Mouse (Mus musculus) limb, embryonic 15.5 days (tissue): ENCODE results near the gene Sptan1. TPM values are rescaled to one million over a fixed set of nuclear protein-coding genes. Genes with fewer than 3 reads are reported as not detected.

Source experiments
- ATAC-seq: fragments of 200-750 bp; cut with Nextera tagmentation; 2 replicates; pipeline ENCODE4 v1.8.0; 2017; ENCODE audit warnings: low read depth, moderate TSS enrichment; ENCODE audit not compliant: insufficient number of reproducible peaks, low FRiP score, low TSS enrichment
- H3K27ac ChIP-seq: fragments of 300-500 bp; sonication (generic); 2 replicates; pipeline ENCODE4 v1.5.1; 2015; ENCODE audit warnings: moderate library complexity, mild to moderate bottlenecking, inconsistent platforms
- H3K27me3 ChIP-seq: fragments of 300-500 bp; sonication (generic); 2 replicates; pipeline ENCODE4 v1.6.1; 2015; ENCODE audit warnings: inconsistent platforms
- H3K36me3 ChIP-seq: fragments of 300-500 bp; sonication (generic); 2 replicates; pipeline ENCODE4 v1.6.1; 2015; ENCODE audit warnings: inconsistent platforms
- H3K4me1 ChIP-seq: fragments of 300-500 bp; sonication (generic); 2 replicates; pipeline ENCODE4 v1.6.1; 2015; ENCODE audit warnings: inconsistent platforms
- H3K4me2 ChIP-seq: fragments of 300-500 bp; sonication (generic); 2 replicates; pipeline ENCODE4 v1.6.1; 2015; ENCODE audit warnings: mild to moderate bottlenecking, inconsistent platforms
- H3K4me3 ChIP-seq: fragments of 300-500 bp; sonication (generic); 2 replicates; pipeline ENCODE4 v1.5.1; 2015; ENCODE audit warnings: mild to moderate bottlenecking, inconsistent platforms
- H3K9ac ChIP-seq: fragments of 300-500 bp; sonication (generic); 2 replicates; pipeline ENCODE4 v1.6.1; 2015; ENCODE audit warnings: inconsistent platforms
- H3K9me3 ChIP-seq: fragments of 300-500 bp; sonication (generic); 2 replicates; pipeline ENCODE4 v1.6.1; 2016; ENCODE audit warnings: inconsistent platforms
- WGBS: fragments of 180-500 bp; shearing (Covaris S2); methylation state at CpG from one replicate; pipeline ENCODE4 v1.1.7; 2015; 5-methylcytosine and 5-hydroxymethylcytosine counted together
- polyA plus RNA-seq: library from polyadenylated mRNA; unstranded; fragments of >200 nt; fragmentation: Nextera tagmentation; extraction: Ambion mirVana; gene quantifications from 2 replicates; pipeline ENCODE4 v1.2.1, GENCODE M21; 2015

Gene Sptan1
- polyA plus RNA-seq, 1 experiment from 2014 or later, result 95.5 TPM

DNA sequence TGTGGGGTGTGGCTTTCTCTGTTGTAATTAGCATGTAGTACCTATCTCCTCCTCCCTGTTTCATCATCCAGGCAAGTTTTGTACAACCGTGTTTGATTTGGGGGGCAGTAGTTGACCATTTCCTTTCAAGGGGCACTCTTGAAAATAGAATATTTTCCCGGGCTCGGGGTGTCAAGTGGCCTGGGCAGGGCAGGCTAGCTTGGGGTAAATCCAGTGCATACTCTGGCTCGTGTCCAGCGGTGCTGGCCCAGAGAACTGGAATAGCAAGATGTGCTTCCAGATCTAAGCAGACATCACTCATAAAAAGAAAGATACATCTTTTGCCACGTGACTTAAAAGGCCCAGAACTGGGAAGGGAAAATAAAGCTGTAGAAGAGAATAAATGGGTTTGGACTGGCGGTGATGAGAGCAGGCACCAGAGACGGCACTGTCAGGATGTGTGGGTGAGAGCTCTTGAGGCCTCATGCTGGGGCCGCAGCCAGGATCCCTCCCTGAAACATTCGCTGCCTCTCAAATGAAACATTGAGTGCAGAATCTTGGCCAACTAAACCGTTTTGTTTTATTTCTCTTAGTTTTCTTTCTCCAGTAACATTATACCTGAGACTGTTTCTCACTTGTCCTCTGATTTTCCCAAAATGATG lies 49.1 kb downstream of the Sptan1 start:
- H3K4me2 ChIP-seq, result no peak overlapping the region
- no peaks in the 10 kb centered on the region for H3K27me3 ChIP-seq
- no peak overlapping the region for H3K9ac ChIP-seq
- peaks cover 97% of the 10 kb centered on the region for H3K36me3 ChIP-seq
- ATAC-seq, result no peak
- 75% methylated on average over 11 of the region's 11 CpGs for WGBS
- H3K4me3 ChIP-seq, result no peak overlapping the region
- H3K27ac ChIP-seq, result no peak overlapping the region
- H3K4me1 ChIP-seq, result no peaks in the 10 kb centered on the region
- H3K9me3 ChIP-seq, result no peaks in the 10 kb centered on the region

- no peak overlapping the region for H3K9ac ChIP-seq
- H3K4me1 ChIP-seq, result no peaks in the 10 kb centered on the region
- no peak for ATAC-seq
- H3K27me3 ChIP-seq, result no peaks in the 10 kb centered on the region
- WGBS, result 88% methylated on average over 4 of the region's 4 CpGs
- H3K27ac ChIP-seq, result no peak overlapping the region
- no peaks in the 10 kb centered on the region for H3K9me3 ChIP-seq
- peaks cover 99% of the 10 kb centered on the region for H3K36me3 ChIP-seq
- no peak overlapping the region for H3K4me3 ChIP-seq
- H3K4me2 ChIP-seq, result no peak overlapping the region
Measured at GRCm38 (mm10) chr2:30025454-30025853, 60.1 kb downstream of the Sptan1 start.

DNA sequence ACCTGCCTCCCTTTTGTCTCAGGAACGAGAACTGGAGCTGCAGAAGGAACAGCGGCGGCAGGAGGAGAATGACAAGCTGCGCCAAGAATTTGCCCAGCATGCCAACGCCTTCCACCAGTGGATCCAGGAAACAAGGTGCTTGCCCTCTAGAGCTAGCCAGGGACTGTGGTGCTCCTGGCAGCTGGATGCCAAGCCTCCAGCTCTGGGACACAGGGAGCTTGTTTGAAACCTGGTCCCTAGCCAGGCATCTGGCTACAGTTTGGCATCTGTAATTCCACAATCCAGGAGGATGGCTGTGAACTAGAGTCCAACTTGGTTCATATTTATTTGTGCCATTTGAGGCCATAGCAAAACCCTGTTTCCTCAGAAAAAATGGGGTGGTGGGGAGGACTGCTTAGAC lies 61.6 kb downstream of the Sptan1 start:
- peaks cover 100% of the 10 kb centered on the region for H3K36me3 ChIP-seq
- H3K27me3 ChIP-seq, result no peaks in the 10 kb centered on the region
- H3K4me2 ChIP-seq, result no peak overlapping the region
- no peak for ATAC-seq
- no peak overlapping the region for H3K9ac ChIP-seq
- H3K4me1 ChIP-seq, result no peaks in the 10 kb centered on the region
- H3K9me3 ChIP-seq, result no peaks in the 10 kb centered on the region
- 81% methylated on average over 5 of the region's 5 CpGs for WGBS
- H3K27ac ChIP-seq, result no peak overlapping the region
- no peak overlapping the region for H3K4me3 ChIP-seq

- H3K4me3 ChIP-seq, result no peak overlapping the region
- no peak overlapping the region for H3K4me2 ChIP-seq
- H3K27me3 ChIP-seq, result no peaks in the 10 kb centered on the region
- WGBS, result 59% methylated on average over 11 of the region's 11 CpGs
- H3K9me3 ChIP-seq, result no peaks in the 10 kb centered on the region
- H3K9ac ChIP-seq, result no peak overlapping the region
- no peaks in the 10 kb centered on the region for H3K4me1 ChIP-seq
- no peak overlapping the region for H3K27ac ChIP-seq
- no peak for ATAC-seq
- peaks cover 76% of the 10 kb centered on the region for H3K36me3 ChIP-seq
Measured at GRCm38 (mm10) chr2:30032244-30032846, 67.0 kb downstream of the Sptan1 start.

DNA sequence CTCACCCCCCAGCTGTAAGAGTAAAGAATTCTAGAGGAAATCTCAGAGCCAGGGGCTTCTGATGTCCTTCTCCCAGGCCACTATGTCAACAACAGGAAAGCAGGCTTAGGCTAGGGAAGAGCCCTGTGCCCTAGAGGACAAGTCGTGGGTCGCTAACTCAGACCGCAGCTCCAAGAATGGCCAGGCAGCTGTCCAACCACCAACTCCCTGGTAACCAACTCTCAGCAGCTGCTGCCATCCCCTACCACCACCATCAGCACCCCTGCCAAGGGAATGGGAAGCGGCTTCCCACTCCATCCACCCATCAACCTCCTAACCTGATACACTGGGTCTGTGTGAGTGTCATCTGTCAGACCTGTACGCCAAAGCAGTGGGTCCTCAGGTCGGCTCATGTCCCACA lies 67.6 kb downstream of the Sptan1 start:
- no peak overlapping the region for H3K9ac ChIP-seq
- H3K9me3 ChIP-seq, result no peaks in the 10 kb centered on the region
- H3K36me3 ChIP-seq, result peaks cover 76% of the 10 kb centered on the region
- no peaks in the 10 kb centered on the region for H3K4me1 ChIP-seq
- no peak overlapping the region for H3K4me2 ChIP-seq
- ATAC-seq, result no peak
- no peaks in the 10 kb centered on the region for H3K27me3 ChIP-seq
- no peak overlapping the region for H3K4me3 ChIP-seq
- no peak overlapping the region for H3K27ac ChIP-seq
- WGBS, result 76% methylated on average over 6 of the region's 6 CpGs

GRCm38 (mm10) chr2:30037762-30038161 lies 72.4 kb downstream of the Sptan1 start:
- no peak for ATAC-seq
- H3K9me3 ChIP-seq, result no peaks in the 10 kb centered on the region
- no peak overlapping the region for H3K4me3 ChIP-seq
- no peak overlapping the region for H3K4me2 ChIP-seq
- no peak overlapping the region for H3K9ac ChIP-seq
- H3K36me3 ChIP-seq, result peaks cover 35% of the 10 kb centered on the region
- H3K27me3 ChIP-seq, result no peaks in the 10 kb centered on the region
- no peak overlapping the region for H3K27ac ChIP-seq
- H3K4me1 ChIP-seq, result peaks cover 6% of the 10 kb centered on the region; the same call in 1 of the 2 replicates
- 75% methylated on average over 2 of the region's 2 CpGs for WGBS

DNA sequence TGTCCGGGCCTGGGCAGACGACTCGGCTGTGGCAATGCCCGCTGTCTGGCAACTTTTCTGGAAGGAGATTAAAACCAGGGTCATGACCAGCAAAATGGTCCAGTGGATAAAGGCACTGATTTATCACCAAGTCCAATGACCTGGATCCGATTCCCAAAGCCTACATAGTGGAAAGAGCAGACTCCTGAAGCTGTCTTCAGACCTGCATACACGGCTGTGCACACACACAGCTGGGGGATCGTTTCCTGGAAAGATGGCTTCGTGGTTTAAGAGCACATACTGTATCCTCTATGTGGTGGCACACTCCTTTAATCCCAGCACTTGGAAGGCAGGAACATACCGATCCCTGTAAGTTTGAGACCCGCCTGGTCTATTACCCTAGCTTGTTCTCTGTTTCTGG lies 73.0 kb downstream of the Sptan1 start:
- Histone ChIP-seq H3K4me1 (peaks cover 6% of the 10 kb centered on the region; the same call in 1 of the 2 replicates), H3K27me3 (no peaks in the 10 kb centered on the region), H3K9ac (no peak overlapping the region), H3K36me3 (peaks cover 31% of the 10 kb centered on the region), H3K9me3 (no peaks in the 10 kb centered on the region), H3K4me3 (no peak overlapping the region), H3K27ac (no peak overlapping the region), H3K4me2 (no peak overlapping the region)
- ATAC-seq, result no peak
- 90% methylated on average over 10 of the region's 10 CpGs for WGBS

GRCm38 (mm10) chr2:30039687-30040086 lies 74.3 kb downstream of the Sptan1 start:
- H3K27ac ChIP-seq, result no peak overlapping the region
- H3K36me3 ChIP-seq, result peaks cover 32% of the 10 kb centered on the region
- no peaks in the 10 kb centered on the region for H3K27me3 ChIP-seq
- ATAC-seq, result no peak
- no peaks in the 10 kb centered on the region for H3K9me3 ChIP-seq
- peaks cover 6% of the 10 kb centered on the region; the same call in 1 of the 2 replicates for H3K4me1 ChIP-seq
- no peak overlapping the region for H3K9ac ChIP-seq
- H3K4me2 ChIP-seq, result no peak overlapping the region
- no peak overlapping the region for H3K4me3 ChIP-seq

GRCm38 (mm10) chr2:30042445-30042844 lies 77.1 kb downstream of the Sptan1 start:
- Histone ChIP-seq H3K27ac (no peak overlapping the region), H3K27me3 (no peaks in the 10 kb centered on the region), H3K4me1 (peaks cover 6% of the 10 kb centered on the region; the same call in 1 of the 2 replicates), H3K4me2 (no peak overlapping the region), H3K4me3 (no peak overlapping the region), H3K9me3 (no peaks in the 10 kb centered on the region), H3K36me3 (peaks cover 22% of the 10 kb centered on the region), H3K9ac (no peak overlapping the region)
- no peak for ATAC-seq
- WGBS, result 9% methylated on average over 4 of the region's 4 CpGs

DNA sequence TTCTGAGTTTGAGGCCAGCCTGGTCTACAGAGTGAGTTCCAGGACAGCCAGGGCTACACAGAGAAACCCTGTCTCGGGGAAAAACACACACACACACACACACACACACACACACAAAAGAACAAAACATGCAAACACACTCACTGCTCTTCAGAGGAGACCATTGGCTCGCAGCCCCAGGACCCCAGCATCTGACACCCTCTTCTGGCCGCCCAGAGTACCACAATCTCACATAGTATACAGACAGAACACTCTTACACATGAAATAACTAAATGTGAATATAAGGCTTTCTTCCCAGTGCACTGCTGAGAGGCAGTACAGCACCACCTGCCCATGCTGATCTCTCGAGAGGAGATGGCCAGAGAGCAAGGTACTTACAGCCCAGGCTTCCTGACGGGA lies 79.2 kb downstream of the Sptan1 start:
- Histone ChIP-seq H3K4me3 (no peak overlapping the region), H3K9me3 (no peaks in the 10 kb centered on the region), H3K27ac (no peak overlapping the region), H3K27me3 (no peaks in the 10 kb centered on the region), H3K9ac (no peak overlapping the region), H3K4me2 (no peak overlapping the region), H3K4me1 (peaks cover 11% of the 10 kb centered on the region; the same call in 1 of the 2 replicates), H3K36me3 (peaks cover 10% of the 10 kb centered on the region)
- ATAC-seq, result no peak
- 89% methylated on average over 5 of the region's 5 CpGs for WGBS

GRCm38 (mm10) chr2:30047127-30047526 lies 81.8 kb downstream of the Sptan1 start:
- ATAC-seq, result no peak
- Histone ChIP-seq H3K4me2 (no peak overlapping the region), H3K27me3 (no peaks in the 10 kb centered on the region), H3K9ac (no peak overlapping the region), H3K27ac (no peak overlapping the region), H3K4me1 (peaks cover 11% of the 10 kb centered on the region; the same call in 1 of the 2 replicates), H3K36me3 (peaks cover 10% of the 10 kb centered on the region), H3K9me3 (no peaks in the 10 kb centered on the region), H3K4me3 (no peak overlapping the region)
- 95% methylated on average over 6 of the region's 6 CpGs for WGBS

- Histone ChIP-seq H3K27ac (peak overlapping the region; percentile 93; the same call in 1 of the 2 replicates), H3K4me3 (peak overlapping the region; percentile 73), H3K4me2 (peak overlapping the region; percentile 69), H3K27me3 (no peaks in the 10 kb centered on the region), H3K9ac (peak overlapping the region; percentile 65), H3K36me3 (peaks cover 10% of the 10 kb centered on the region), H3K4me1 (0 out of 2 replicates have a peak, but pooled peaks cover 5% of the 10 kb centered on the region), H3K9me3 (no peaks in the 10 kb centered on the region)
- ATAC-seq, result no peak
- 47% methylated on average over 11 of the region's 11 CpGs for WGBS
Measured at GRCm38 (mm10) chr2:30048101-30048501, 82.7 kb downstream of the Sptan1 start.
